Mouse (Mus musculus) macrophage (primary cell): ENCODE results near the gene Jag2. TPM values are rescaled to one million over a fixed set of nuclear protein-coding genes. Genes with fewer than 3 reads are reported as not detected.

Experiments
- H3K27ac ChIP-seq: fragments of 350-480 bp; formaldehyde crosslinking; 2 replicates; pipeline ENCODE4 v1.9.0; 2021
- H3K36me3 ChIP-seq: fragments of 350-480 bp; formaldehyde crosslinking; 2 replicates; pipeline ENCODE4 v1.9.0; 2021; ENCODE audit errors: inconsistent target
- H3K4me3 ChIP-seq: fragments of 350-480 bp; formaldehyde crosslinking; 2 replicates; pipeline ENCODE4 v1.9.0; 2021; ENCODE audit errors: inconsistent target
- H3K79me2 ChIP-seq: fragments of 350-480 bp; formaldehyde crosslinking; 2 replicates; pipeline ENCODE4 v1.9.0; 2021; ENCODE audit errors: inconsistent target
- WGBS: methylation state at CpG from one replicate; pipeline ENCODE4 v1.1.7; 2026; ENCODE audit warnings: inconsistent platforms; ENCODE audit not compliant: missing documents; 5-methylcytosine and 5-hydroxymethylcytosine counted together
- polyA plus RNA-seq: library from polyadenylated mRNA; stranded (reverse); fragments of 250-400 nt; gene quantifications from 3 replicates; pipeline ENCODE4 v1.2.4, GENCODE M21; 2018; ENCODE audit warnings: inconsistent platforms

Gene Jag2
- polyA plus RNA-seq, 1 experiment from 2014 or later, result 0.14 TPM

DNA sequence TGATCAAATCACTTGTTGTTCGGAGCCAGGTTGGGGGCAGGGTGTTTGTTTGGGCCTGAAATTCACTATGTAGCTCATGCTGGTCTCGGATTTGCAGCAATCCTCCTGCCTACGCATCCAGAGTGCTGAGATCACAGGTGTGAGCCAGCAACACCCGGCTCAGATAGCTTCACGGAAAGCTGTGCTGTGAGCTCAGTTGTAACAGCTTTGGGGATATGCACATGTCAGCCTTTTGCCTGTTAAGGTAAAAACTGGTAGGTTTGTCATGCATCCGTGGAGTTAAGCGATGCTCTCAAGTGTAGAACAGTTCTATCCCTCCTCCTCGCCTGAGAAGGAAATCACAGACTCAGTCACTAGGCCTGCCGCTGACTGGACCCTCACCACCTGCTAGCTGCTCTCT lies 28.9 kb downstream of the Jag2 start:
- Histone ChIP-seq H3K36me3 (no peaks in the 10 kb centered on the region), H3K4me3 (no peak overlapping the region), H3K79me2 (no peaks in the 10 kb centered on the region), H3K27ac (no peak overlapping the region)
- WGBS, result 96% methylated on average over 9 of the region's 9 CpGs

DNA sequence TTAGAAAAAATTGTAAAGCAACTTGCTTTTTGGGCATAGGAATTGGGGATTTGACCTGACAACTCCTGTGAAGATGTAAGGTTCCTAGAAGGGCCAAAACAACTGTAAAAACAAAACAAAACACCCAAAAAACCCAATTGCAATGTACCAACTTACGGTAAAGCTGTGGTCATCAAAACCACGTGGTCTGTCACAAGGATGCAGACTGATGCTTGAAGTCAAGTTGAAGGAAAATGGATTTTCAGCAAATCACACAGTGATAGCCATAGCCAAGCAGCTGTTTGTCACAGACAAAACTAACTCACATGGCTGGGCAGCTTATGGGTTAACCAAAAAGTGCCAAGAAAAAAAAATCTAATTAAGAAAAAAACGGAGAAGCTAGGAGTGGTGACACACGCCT lies 30.6 kb downstream of the Jag2 start:
- 71% methylated on average over 4 of the region's 4 CpGs for WGBS
- Histone ChIP-seq H3K27ac (no peak overlapping the region), H3K36me3 (no peaks in the 10 kb centered on the region), H3K4me3 (no peak overlapping the region), H3K79me2 (no peaks in the 10 kb centered on the region)

DNA sequence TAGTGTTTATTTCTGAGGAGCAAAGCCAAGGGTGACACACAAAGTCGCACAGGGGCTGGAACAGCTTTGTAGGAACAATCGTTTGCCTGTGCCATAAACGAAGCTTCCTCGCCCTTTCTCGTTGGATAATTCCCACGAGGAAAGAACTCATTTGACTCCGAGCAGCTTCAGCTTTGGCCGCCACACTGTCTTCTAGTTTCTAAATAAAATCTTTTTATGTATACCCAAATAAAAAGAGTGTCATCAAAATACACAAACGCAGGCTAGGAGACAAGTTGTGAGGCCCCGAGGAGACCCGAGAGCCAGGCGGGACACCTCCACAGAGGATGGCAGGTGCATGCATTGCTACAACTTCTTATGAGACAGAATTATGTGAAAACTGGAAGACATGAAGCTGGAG lies 31.2 kb downstream of the Jag2 start:
- H3K79me2 ChIP-seq, result no peaks in the 10 kb centered on the region
- 94% methylated on average over 12 of the region's 12 CpGs for WGBS
- H3K27ac ChIP-seq, result peak overlapping the region; percentile 54
- H3K4me3 ChIP-seq, result no peak overlapping the region
- H3K36me3 ChIP-seq, result no peaks in the 10 kb centered on the region

DNA sequence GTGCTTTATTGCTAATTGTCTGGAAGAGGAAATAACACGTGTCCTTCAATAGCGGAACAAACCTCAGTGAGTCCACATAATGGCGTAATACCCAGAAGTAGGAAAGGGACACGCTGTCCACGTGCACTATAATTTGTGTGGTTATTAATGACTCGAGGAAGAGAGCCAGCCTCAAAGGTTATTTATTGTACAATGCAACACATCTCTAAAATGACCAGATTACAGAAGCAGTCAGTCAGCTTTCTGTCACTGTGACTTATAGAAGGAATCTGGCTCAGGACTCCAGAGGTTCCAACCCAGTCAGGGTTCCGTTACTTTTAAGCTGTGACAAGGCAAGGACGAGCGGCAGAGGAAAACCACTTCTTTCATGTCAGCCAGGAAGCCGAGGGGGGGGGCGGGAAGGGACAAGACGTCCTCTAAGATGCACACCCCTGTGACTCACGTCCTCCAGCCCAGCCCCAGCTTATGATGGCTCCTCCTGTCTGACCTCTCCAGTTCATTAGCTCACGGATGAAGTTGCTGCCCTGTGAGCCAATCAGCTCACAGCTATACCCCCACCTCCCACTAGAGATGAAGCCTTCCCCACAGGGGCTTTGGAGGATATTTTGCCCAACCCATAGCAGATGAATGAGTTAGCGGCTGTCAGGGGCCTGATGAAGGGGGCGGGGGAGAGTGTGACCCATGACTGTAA lies 31.9 kb downstream of the Jag2 start:
- WGBS, result 11% methylated on average over 15 of the region's 16 CpGs
- no peaks in the 10 kb centered on the region for H3K36me3 ChIP-seq
- peak overlapping the region; percentile 54 for H3K27ac ChIP-seq
- no peak overlapping the region for H3K4me3 ChIP-seq
- no peaks in the 10 kb centered on the region for H3K79me2 ChIP-seq

DNA sequence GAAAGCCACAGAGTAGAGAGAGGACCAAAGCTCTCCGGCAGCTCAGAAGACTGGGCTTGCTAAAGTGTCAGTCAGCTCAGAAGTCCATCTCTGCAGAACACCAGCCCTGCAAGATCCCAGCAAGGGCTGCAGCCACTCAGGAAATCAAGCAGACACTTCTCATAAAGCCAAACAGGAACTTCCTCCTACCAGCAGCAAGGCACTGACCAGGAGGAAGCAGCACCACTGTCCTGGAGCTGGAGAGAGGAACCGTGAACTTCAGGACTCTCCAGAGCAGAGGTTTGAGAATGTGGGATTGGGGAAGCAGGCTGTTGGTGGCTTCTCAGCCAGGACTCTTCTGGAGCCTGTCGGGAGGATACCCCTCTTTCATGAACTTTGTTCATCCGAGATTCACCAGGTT lies 34.6 kb downstream of the Jag2 start:
- Histone ChIP-seq H3K79me2 (no peaks in the 10 kb centered on the region), H3K4me3 (no peak overlapping the region), H3K27ac (peak overlapping the region; percentile 90), H3K36me3 (no peaks in the 10 kb centered on the region)
- WGBS, result 12% methylated on average over 4 of the region's 4 CpGs

DNA sequence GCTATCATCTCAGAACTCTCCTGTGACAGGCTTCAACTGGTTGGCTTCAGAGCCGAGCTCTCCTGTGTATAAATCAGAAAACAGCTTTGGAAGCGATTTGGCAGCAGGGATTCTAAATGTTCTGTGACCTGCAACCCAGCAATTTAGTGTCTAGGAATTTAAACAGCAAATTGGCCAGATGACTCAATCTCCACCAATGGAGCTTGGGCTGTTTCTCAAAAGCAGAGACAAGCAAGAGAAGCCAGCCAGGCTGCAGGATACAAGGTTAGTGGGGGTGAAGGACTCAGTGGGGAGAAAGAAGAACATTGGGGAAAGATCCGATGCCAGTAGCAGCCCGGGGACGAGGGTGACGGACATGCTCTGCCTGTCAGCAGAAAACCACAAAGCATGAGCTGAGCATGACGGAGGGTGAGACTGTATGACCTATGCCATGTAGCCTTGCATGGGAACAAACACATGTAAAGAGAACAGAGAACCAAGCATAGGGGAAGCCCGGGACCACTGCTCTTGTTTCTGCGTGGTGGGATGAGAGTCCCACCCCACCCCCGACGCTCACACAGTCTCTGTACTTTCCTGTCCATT lies 35.2 kb downstream of the Jag2 start:
- WGBS, result 22% methylated on average over 11 of the region's 11 CpGs
- Histone ChIP-seq H3K79me2 (no peaks in the 10 kb centered on the region), H3K27ac (peak overlapping the region; percentile 90), H3K4me3 (no peak overlapping the region), H3K36me3 (no peaks in the 10 kb centered on the region)

DNA sequence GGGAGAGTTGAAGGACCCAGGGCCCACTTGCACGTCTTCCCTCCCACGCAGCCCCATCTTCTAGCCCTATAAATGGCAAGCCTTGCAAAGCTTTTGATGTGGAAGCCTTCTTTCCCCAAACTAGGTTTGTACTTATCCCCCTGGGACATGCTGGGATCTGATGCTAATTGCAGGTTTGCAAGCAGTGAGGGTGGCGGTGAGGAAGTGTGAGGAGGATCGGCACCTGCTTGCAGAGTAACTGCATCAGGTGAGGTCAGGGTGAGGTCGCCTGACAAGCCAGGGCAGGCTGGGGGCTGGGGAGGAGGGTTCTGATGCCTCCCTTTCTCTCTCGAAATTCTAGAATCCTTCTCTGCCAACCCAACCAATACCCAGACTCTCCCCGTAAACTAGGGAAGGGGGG lies 44.1 kb downstream of the Jag2 start:
- Histone ChIP-seq H3K4me3 (no peak overlapping the region), H3K79me2 (no peaks in the 10 kb centered on the region), H3K27ac (no peak overlapping the region), H3K36me3 (no peaks in the 10 kb centered on the region)
- 88% methylated on average over 6 of the region's 7 CpGs for WGBS

DNA sequence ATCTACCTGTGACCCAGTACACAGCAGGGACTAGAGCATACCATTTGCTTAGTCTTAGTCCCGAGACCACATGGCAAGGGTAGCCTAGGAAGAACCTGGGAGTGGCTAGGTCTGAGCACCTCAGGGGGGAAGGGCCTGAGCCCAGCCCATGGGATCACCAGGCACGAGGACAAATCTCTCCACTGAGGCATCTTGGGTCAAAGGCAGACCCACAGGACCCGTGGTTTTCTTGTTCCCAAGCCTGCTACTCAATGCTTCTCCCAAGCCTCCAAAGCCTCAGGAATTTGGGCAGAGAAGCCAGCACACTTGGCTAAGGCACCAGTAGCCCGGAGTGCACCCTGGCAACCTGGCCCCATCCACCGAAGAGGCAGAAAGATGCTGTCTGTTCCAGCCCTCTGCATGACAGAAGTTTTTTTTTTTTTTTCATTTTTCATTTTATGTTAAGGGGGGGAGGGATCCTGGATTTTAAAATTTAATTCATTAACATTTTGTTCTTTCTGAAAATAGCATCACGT lies 48.2 kb downstream of the Jag2 start:
- H3K4me3 ChIP-seq, result no peak overlapping the region
- no peak overlapping the region for H3K27ac ChIP-seq
- H3K36me3 ChIP-seq, result no peaks in the 10 kb centered on the region
- whole genome bisulfite sequencing, result 96% methylated on average over 6 of the region's 6 CpGs
- H3K79me2 ChIP-seq, result no peaks in the 10 kb centered on the region

DNA sequence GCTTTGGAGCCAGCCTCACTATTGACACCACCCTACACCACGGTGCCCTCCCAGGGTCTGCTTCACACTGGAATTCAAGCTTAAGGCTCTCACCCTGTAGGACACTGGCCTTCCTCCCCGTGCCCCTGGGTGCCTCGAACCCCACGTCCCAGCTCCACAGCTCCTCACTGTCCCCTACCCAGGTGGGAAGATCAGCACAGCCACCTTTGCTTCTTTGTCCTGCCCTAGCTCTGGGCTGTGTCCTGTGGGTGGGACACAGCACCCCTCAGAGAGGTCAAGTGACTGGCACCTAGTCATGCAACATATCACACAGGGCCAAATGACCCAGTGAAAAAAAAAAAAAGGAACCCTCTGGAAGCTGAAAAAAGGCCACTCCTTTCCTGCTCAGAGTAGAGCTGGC lies 48.9 kb downstream of the Jag2 start:
- WGBS, result 93% methylated on average over 4 of the region's 4 CpGs
- Histone ChIP-seq H3K36me3 (no peaks in the 10 kb centered on the region), H3K27ac (no peak overlapping the region), H3K79me2 (no peaks in the 10 kb centered on the region), H3K4me3 (no peak overlapping the region)

DNA sequence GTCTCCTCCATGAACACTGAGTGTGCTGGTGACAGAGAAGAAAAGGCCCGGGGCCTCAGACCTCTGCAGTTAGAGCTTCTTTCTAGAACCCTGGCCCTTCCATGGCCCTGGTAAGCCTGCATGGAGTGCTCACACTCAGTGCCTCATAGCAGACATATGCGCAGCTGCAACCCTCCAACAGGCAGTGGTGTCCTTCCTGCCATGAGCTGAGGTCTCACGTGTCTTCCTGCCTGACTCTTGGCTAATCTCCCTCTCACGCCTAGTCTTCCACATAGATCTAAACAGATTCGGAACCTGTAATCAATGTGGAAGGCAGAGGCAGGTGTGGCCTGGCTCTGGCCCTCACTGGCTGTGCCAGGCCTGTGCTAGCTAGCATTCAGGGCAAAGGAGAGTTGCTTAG lies 49.8 kb downstream of the Jag2 start:
- H3K79me2 ChIP-seq, result no peaks in the 10 kb centered on the region
- no peak overlapping the region for H3K27ac ChIP-seq
- H3K4me3 ChIP-seq, result no peak overlapping the region
- H3K36me3 ChIP-seq, result no peaks in the 10 kb centered on the region
- WGBS, result 43% methylated on average over 5 of the region's 5 CpGs

DNA sequence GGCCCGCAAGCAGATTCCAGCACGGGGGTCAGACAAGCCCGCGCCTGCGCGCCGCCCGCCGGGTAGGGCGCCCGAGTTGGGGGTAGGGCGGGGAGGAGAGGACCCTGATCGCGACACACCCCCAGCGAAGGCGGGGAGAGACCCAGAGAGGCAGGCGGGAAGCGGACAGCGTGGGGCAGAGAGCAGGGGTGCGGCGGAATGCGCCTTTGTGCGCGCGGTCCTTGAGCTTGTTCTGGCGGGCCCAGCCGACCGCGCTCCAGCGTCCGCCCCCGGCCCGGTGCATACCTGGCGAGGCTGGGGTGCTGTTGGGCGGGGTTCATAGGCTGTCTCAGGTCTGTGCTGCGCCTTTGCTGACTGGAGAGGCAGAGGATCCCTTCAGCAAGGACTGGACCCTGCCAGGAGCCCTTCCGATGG lies 52.0 kb downstream of the Jag2 start:
- no peaks in the 10 kb centered on the region for H3K79me2 ChIP-seq
- H3K4me3 ChIP-seq, result no peak overlapping the region
- no peak overlapping the region for H3K27ac ChIP-seq
- WGBS, result 8% methylated on average over 34 of the region's 37 CpGs
- H3K36me3 ChIP-seq, result no peaks in the 10 kb centered on the region

DNA sequence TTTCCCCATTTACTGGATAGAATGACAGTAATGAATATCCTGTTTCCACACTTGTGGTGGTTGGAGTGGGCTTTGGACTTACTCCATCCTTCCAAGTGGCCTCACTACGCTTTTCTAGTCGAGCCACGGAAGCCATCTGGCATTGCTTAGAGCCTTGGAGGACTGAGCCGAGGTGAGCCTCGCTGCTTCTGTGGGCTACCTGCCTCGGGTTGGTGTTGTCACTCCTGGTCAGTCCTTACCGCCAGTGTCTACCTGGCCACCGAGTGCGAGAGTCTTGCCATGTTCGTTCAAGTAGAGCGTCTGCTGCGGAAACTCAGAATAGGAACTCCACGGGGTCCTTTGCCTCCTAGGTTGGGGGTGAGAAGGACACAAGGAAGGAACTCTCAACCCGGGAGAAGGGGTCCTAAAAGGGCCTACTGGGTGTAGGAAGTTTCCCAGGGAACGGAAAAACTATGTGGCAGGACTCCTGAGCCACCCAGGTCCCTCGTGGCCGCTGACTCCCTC lies 52.5 kb downstream of the Jag2 start:
- H3K4me3 ChIP-seq, result no peak overlapping the region
- WGBS, result 13% methylated on average over 17 of the region's 17 CpGs
- H3K79me2 ChIP-seq, result no peaks in the 10 kb centered on the region
- no peak overlapping the region for H3K27ac ChIP-seq
- H3K36me3 ChIP-seq, result no peaks in the 10 kb centered on the region

DNA sequence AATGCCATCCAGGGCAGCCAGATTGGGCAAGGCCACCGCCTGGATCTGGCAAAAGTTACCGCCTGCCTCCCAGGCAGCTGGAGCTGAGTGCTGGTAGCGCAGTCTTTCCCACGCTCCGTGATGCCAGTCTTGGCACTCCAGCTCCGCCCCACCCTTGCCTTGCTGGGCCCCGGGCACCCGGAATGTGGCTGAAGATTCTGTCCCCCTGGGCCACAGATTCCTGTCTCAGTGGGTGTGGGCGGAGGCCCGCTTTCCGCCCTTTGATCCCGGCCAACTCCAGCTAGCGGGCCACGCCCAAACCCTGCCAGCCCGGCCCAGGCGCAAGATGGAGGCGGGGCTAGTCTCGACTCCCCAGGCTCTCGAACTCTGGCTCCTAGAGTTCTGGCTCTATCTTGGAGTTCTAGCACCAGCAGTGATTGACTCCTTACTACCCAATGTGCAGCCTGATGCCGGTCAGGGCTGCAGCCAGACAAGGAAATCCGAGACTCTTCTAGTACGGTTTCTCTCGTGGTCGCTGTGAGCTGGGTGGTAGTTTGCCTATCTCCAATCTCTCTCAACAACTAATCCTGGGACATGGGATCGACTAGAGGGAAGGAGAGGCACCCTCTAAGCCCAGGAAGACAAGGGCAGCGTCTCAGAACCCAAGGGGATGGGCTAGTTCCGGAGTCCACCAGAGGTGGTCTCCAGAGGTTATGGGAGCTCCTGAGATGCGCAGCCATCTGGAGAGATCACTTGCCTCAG lies 53.1 kb downstream of the Jag2 start:
- H3K36me3 ChIP-seq, result no peaks in the 10 kb centered on the region
- no peaks in the 10 kb centered on the region for H3K79me2 ChIP-seq
- no peak overlapping the region for H3K4me3 ChIP-seq
- no peak overlapping the region for H3K27ac ChIP-seq
- 9% methylated on average over 28 of the region's 28 CpGs for WGBS

DNA sequence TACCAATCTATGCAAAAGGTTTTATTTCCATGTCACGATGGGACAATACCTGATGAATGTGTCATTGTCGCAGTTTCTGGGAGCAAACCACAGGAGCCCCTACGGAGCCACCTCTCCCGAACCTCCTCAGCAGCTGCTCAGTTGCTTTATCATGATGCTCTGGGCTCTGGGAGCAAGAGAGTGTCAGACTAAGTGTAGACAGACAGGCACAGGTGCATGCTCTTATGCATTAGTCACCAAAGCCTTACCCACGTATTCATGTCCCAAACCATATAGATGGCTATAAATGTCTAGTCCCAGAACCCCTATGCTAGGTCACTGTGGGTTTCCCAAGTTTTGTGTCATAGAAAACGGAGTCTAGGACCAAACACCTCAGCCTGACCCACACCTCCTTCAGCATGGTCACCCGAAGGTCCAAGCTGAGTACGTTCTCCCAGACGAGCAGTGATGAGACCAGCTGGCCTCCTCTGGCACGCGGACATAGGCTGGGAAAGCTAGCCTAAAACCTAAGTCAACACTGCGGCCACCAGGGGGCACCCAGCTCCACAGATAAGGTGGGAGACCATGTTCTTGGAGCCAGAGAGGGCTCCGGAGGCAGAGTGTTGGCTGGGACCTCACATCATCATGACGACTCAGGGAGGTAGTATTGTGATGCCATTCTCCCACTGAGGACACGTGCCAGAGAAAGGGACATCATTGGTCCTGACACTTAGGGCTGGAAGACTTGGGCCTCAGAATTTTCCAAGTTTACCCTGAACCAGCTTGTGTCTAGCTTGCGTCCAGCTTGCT lies 54.2 kb downstream of the Jag2 start:
- no peak overlapping the region for H3K27ac ChIP-seq
- H3K79me2 ChIP-seq, result no peaks in the 10 kb centered on the region
- WGBS, result 30% methylated on average over 16 of the region's 16 CpGs
- H3K36me3 ChIP-seq, result no peaks in the 10 kb centered on the region
- no peak overlapping the region for H3K4me3 ChIP-seq
